Mouse (Mus musculus) kidney, postnatal 0 days (tissue): ENCODE data around the gene Ppm1j. TPM values are rescaled to one million over a fixed set of nuclear protein-coding genes. Genes with fewer than 3 reads are reported as not detected.

Experiments
- ATAC-seq: fragments of 200-750 bp; cut with Nextera tagmentation; replicated peaks from 2 replicates; pipeline ENCODE4 v1.8.0; 2017; ENCODE audit warnings: low read depth, moderate number of reproducible peaks, moderate TSS enrichment, moderate library complexity; ENCODE audit not compliant: low FRiP score
- DNase-seq: peaks from one replicate; pipeline ENCODE4 v3.0.0-alpha.2; 2016; ENCODE audit warnings: low spot score
- H3K27ac ChIP-seq: fragments of 300-500 bp; sonication (generic); 2 replicates; pipeline ENCODE4 v1.5.1; 2014; ENCODE audit warnings: mild to moderate bottlenecking
- H3K27me3 ChIP-seq: fragments of 300-500 bp; sonication (generic); 2 replicates; pipeline ENCODE4 v1.6.1; 2014; ENCODE audit warnings: low read length, mixed read lengths; ENCODE audit not compliant: insufficient read depth
- H3K36me3 ChIP-seq: fragments of 300-500 bp; sonication (generic); 2 replicates; pipeline ENCODE4 v1.6.1; 2014; ENCODE audit warnings: low read length, mixed read lengths; ENCODE audit not compliant: insufficient read depth
- H3K4me1 ChIP-seq: fragments of 300-500 bp; sonication (generic); replicated peaks from 2 replicates; pipeline ENCODE4 v1.6.1; 2014; ENCODE audit warnings: antibody characterized with exemption, low read length, mixed read lengths; ENCODE audit not compliant: insufficient read depth
- H3K4me2 ChIP-seq: fragments of 300-500 bp; sonication (generic); 2 replicates; pipeline ENCODE4 v1.6.1; 2014; ENCODE audit warnings: mild to moderate bottlenecking, low read length, moderate library complexity, mixed read lengths
- H3K4me3 ChIP-seq: fragments of 300-500 bp; sonication (generic); replicated peaks from 2 replicates; pipeline ENCODE4 v1.5.1; 2014; ENCODE audit warnings: low read depth, low read length
- H3K9ac ChIP-seq: fragments of 300-500 bp; sonication (generic); 2 replicates; pipeline ENCODE4 v1.6.1; 2014; ENCODE audit warnings: low read depth, low read length
- H3K9me3 ChIP-seq: fragments of 300-500 bp; sonication (generic); replicated peaks from 2 replicates; pipeline ENCODE4 v1.6.1; 2016; ENCODE audit warnings: low read length, inconsistent platforms, mixed read lengths
- CTCF ChIP-seq: IDR thresholded peaks from 2 replicates; pipeline ENCODE4 v1.5.1; 2016; ENCODE audit warnings: antibody characterized with exemption, low read depth, mild to moderate bottlenecking, moderate library complexity
- WGBS: fragments of 180-500 bp; shearing (Covaris S2); extraction: QIAGEN DNeasy Blood & Tissue Kit; methylation state at CpG from one replicate; pipeline ENCODE4 v1.1.7; 2014; 5-methylcytosine and 5-hydroxymethylcytosine counted together
- polyA plus RNA-seq: library from polyadenylated mRNA; unstranded; fragments of >200 nt; fragmentation: Nextera tagmentation; extraction: Ambion mirVana; gene quantifications from 2 replicates; pipeline ENCODE4 v1.2.1, GENCODE M21; 2015

The Ppm1j gene
- polyA plus RNA-seq, 1 experiment from 2014 or later, result 4.8 TPM

DNA sequence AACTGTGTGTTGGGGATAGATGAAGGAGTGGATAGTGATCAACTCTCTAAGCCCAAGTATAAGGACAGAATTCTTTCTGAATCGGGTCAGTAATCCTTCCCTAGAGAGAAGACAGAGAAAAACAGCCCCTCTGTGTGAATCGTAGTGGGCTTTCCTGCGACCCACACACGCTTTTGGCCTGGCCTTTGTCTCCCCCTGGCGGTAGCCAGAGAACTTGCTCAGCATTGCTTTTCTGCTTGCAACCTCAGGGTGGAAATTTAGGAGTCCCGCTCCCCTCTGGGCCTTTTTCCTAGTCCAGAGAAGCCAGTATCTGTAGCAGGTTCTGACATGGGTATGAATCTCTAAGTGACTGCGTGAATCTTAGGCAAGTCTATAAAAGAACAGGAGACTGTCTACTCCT, 907 bp upstream of the Ppm1j start:
- under 1% methylated on average over 7 of the region's 7 CpGs for WGBS
- Histone ChIP-seq H3K27me3 (peaks cover 33% of the 10 kb centered on the region; the same call in 1 of the 2 replicates), H3K27ac (no peak overlapping the region), H3K4me1 (0 out of 2 replicates have a peak, but pooled peaks cover 5% of the 10 kb centered on the region), H3K4me3 (no peak overlapping the region), H3K9ac (no peak overlapping the region), H3K36me3 (no peaks in the 10 kb centered on the region), H3K4me2 (no peak overlapping the region), H3K9me3 (no peaks in the 10 kb centered on the region)
- peak; percentile 95 for TF ChIP-seq CTCF
- peak; percentile 90 for DNase-seq
- ATAC-seq, result no peak

- peak within 1 kb of the TSS; percentile 99 for H3K4me2 ChIP-seq
- WGBS, result under 1% methylated on average over 24 of the region's 26 CpGs
- DNase-seq, result no peak
- H3K27me3 ChIP-seq, result peaks cover 25% of the 10 kb centered on the region; the same call in 1 of the 2 replicates
- peak within 1 kb of the TSS; percentile 61 for H3K9ac ChIP-seq
- 0 out of 2 replicates have a peak, but pooled peaks have one; percentile 4 for ATAC-seq
- H3K36me3 ChIP-seq, result no peaks in the 10 kb centered on the region
- H3K4me1 ChIP-seq, result 0 out of 2 replicates have a peak, but pooled peaks cover 5% of the 10 kb centered on the region
- no peak for TF ChIP-seq CTCF
- H3K27ac ChIP-seq, result peak within 1 kb of the TSS; percentile 42; the same call in 1 of the 2 replicates
- peak within 1 kb of the TSS; percentile 61 for H3K4me3 ChIP-seq
- H3K9me3 ChIP-seq, result no peaks in the 10 kb centered on the region
Measured at GRCm38 (mm10) chr3:104781471-104781903, 631 bp downstream of the Ppm1j start, which contains the start of gene Fam19a3. Gene Fam19a3 (minus strand): TSS chr3:104781840.

GRCm38 (mm10) chr3:104782061-104782681, 1.3 kb downstream of the Ppm1j start:
- no peak for TF ChIP-seq CTCF
- Histone ChIP-seq H3K4me2 (peak overlapping the region; percentile 99), H3K27ac (0 out of 2 replicates have a peak overlapping the region, but pooled peaks have one; percentile 42), H3K36me3 (no peaks in the 10 kb centered on the region), H3K4me1 (0 out of 2 replicates have a peak, but pooled peaks cover 5% of the 10 kb centered on the region), H3K9ac (peak overlapping the region; percentile 61; the same call in 1 of the 2 replicates), H3K27me3 (0 out of 2 replicates have a peak, but pooled peaks cover 19% of the 10 kb centered on the region), H3K4me3 (peak overlapping the region; percentile 61), H3K9me3 (no peaks in the 10 kb centered on the region)
- peak; percentile 45 for DNase-seq
- 22% methylated on average over 12 of the region's 12 CpGs for WGBS
- ATAC-seq, result 0 out of 2 replicates have a peak, but pooled peaks have one; percentile 2

DNA sequence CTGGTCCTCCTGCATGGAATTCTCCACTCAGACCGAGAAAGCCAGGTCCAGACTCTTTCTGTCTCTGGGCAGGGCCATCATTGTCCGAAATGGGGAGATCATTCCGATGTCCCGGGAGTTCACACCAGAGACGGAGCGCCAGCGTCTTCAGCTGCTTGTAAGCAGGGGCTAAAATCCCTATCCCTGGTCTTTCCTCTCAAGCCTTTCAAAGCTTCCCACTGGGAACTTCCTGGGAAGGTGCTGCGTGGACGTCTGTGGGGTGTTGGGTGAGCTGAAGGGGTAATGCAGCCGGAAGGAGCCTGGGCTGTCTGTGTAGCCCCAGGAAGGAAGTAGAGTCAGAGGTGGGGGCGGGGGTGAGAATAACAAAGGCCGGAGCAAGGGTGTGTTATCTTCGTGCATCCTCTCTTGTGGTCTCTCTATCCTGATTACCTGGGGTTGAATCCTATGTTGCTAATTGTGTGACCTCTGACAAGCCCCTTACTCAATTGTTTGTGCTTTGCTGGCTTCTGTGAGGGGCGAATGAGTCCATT, 3.2 kb downstream of the Ppm1j start:
- H3K9me3 ChIP-seq, result no peaks in the 10 kb centered on the region
- ATAC-seq, result no peak
- H3K36me3 ChIP-seq, result no peaks in the 10 kb centered on the region
- DNase-seq, result no peak
- no peak overlapping the region for H3K4me3 ChIP-seq
- no peak overlapping the region for H3K27ac ChIP-seq
- 0 out of 2 replicates have a peak, but pooled peaks cover 6% of the 10 kb centered on the region for H3K27me3 ChIP-seq
- no peak overlapping the region for H3K9ac ChIP-seq
- WGBS, result 48% methylated on average over 14 of the region's 14 CpGs
- peaks cover 5% of the 10 kb centered on the region; the same call in 1 of the 2 replicates for H3K4me1 ChIP-seq
- TF ChIP-seq CTCF, result no peak
- no peak overlapping the region for H3K4me2 ChIP-seq

- Histone ChIP-seq H3K4me3 (no peak overlapping the region), H3K27me3 (no peaks in the 10 kb centered on the region), H3K27ac (no peak overlapping the region), H3K36me3 (no peaks in the 10 kb centered on the region), H3K4me1 (peaks cover 15% of the 10 kb centered on the region), H3K9ac (no peak overlapping the region), H3K9me3 (no peaks in the 10 kb centered on the region), H3K4me2 (no peak overlapping the region)
- WGBS, result 95% methylated on average over 6 of the region's 6 CpGs
- no peak for DNase-seq
- no peak for TF ChIP-seq CTCF
- no peak for ATAC-seq
Measured at GRCm38 (mm10) chr3:104785284-104785683, 4.4 kb downstream of the Ppm1j start.

DNA sequence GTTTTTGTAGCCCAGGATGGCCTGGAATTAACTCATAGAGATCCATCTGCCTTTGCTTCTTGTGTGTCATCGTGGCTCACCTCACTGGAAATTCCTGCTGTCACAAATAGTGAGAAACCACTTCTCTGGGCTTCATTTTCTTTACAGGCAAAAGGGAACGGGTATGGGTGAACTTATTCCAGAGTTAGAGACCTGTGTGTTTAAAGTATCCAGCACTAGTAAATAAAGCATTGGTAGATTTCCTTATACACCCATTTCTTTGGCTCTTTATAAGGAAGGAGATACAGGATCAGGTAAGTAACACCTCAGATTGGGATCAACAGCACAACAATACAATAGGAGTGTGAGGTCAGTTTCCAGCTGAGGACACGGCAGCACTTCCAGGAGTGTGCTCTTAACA, 7.2 kb downstream of the Ppm1j start, which contains the start of gene Rhoc:
Rhoc (plus strand) TSS at position 301 of the 400 bp plus-strand sequence.
- Histone ChIP-seq H3K4me1 (peaks cover 26% of the 10 kb centered on the region), H3K36me3 (peaks cover 8% of the 10 kb centered on the region; the same call in 1 of the 2 replicates), H3K9me3 (no peaks in the 10 kb centered on the region), H3K9ac (peak within 1 kb of the TSS; percentile 80), H3K4me2 (peak within 1 kb of the TSS; percentile 71), H3K27ac (peak within 1 kb of the TSS; percentile 85), H3K4me3 (peak within 1 kb of the TSS; percentile 67), H3K27me3 (no peaks in the 10 kb centered on the region)
- peak; percentile 3; the same call in 1 of the 2 replicates for ATAC-seq
- no peak for DNase-seq
- no peak for TF ChIP-seq CTCF
- WGBS, result 37% methylated on average over 3 of the region's 3 CpGs
